Mouse (Mus musculus) adrenal gland, adult 18-20 months (tissue): ENCODE results near the gene Esyt3. TPM values are rescaled to one million over a fixed set of nuclear protein-coding genes. Genes with fewer than 3 reads are reported as not detected.
A peak's percentile ranks its signal among the peaks of the same experiment; 100 is the strongest.

ENCODE experiments used
- DNase-seq, 2 experiments: peaks; one replicate each; pipeline ENCODE4 v3.0.0; 2021 to 2022; ENCODE audit warnings: low spot score in 2 of 2
- total RNA-seq, 2 experiments: library from RNA; stranded (reverse); gene quantifications; 1 replicate in 1 of 2; 2 replicates in 1 of 2; pipeline ENCODE4 v1.2.3; 2021

The Esyt3 gene
- total RNA-seq, 2 experiments from 2014 or later, result 0.36 to 1.3 TPM

DNA sequence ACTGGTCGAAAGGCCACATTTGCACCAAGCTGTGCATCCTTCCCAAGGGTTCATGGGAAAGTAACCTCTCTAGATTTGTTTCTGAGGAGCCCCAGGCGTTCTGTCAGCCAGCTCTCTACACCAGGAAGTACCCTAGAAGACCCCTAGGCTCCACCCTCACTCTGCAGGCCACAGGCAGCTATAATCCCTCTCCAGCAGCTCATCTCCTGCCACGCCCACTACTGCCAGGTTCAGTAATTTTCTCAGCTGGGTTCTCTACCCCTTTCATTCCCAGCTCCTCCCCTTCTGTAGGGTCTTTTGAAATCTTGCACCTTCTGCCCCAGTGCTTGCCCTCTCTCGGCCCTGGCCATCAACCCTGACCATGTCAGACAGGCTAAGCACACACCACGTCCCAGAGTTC lies 2.4 kb downstream of the Esyt3 start:
- DNase-seq, result no peak

DNA sequence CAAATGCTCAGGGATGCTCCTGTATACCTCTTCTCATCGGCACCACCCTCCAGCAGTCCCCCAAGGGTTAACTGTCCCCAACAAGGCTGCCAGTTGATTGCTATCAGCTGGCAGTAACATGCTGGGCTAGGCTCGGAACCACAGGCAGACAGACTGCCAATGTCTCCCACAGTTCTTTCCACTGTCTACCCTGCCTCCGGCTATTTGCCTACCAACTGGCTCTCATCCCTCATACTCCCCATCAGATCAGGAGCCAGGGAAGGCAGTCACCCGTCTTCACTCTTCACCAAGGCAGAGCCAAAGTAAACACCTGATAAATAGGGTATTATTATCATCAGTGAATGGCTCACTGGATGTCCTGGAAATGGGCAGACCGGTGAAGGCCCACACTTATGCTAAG lies 3.6 kb downstream of the Esyt3 start:
- DNase-seq, result no peak

DNA sequence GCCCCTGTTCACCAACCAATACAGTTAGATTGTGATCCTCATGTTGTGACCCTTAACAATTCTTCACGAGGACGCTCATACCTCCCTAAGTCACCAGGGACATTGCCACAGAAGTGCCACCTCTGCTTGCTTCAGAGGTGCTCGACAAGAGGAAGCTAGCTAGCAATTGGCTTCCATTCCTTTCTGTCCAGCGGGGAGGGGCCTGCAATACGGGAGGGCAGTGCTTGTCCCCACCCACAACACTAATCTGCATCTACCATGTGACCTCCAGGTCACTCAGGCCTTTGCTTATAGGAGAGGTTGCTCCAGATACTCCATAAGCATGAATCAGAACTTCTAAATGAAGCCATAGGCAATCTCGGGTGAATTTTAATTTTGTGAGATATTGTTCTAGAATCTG lies 5.0 kb downstream of the Esyt3 start:
- DNase-seq, result no peak

DNA sequence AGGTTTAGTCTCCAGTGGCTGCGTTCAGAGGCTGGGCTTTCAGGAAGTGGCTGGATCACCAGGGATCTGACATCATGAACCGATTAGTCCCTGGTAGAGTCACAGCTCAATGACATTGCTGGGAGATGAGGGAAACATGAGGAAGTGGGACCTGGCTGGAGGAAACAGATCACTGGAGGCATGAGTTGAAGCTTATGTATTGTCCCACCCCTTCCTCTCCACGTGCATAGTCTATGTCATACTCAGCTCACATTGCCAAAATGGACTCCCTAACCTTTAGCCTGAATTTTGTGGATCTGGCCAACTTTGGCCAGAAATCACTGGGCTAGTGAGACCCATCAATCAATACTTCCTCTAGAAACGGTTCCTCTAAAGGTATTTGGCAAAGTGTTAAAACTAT lies 5.4 kb downstream of the Esyt3 start:
- DNase-seq, result no peak

DNA sequence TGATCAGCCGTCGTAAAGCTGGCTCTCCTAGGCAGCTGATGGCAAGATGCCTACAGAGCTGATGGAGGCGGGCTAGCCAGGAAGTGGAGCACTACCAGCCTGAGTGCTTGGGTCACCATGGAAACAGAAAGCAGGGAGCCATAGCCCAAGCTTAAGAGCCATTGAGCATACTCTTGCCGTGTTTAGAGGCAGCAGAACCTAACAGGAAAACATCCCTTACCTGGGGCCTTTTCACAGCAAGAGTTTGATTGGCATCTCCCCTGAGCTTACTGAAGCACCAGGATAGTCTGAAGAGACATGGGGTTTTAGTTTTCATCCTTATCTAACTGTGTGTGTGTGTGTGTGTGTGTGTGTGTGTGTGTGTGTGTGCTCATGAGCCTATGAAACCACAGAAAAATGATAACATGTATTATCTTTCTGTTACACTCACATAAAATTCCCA lies 13.0 kb downstream of the Esyt3 start:
- DNase-seq, result no peak

DNA sequence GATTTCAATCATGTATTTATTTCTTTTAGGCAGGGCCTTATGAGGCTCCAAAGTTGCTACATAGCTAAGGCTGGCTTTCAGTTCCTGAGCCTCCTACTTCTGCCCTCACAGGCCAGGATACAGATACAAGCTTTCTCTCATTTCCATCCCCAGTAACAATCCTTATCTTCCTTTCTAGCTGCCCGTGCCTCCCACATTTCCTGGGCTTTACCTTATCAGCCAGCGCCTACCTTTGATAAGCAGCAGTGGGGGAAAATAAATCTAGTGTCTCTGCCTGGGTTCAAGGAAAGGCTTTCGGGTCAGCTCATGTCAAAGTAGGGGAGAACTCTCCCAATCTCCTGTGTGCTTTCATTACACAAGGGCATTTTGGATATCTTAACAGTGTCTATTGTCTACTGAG lies 16.8 kb downstream of the Esyt3 start:
- no peak for DNase-seq

DNA sequence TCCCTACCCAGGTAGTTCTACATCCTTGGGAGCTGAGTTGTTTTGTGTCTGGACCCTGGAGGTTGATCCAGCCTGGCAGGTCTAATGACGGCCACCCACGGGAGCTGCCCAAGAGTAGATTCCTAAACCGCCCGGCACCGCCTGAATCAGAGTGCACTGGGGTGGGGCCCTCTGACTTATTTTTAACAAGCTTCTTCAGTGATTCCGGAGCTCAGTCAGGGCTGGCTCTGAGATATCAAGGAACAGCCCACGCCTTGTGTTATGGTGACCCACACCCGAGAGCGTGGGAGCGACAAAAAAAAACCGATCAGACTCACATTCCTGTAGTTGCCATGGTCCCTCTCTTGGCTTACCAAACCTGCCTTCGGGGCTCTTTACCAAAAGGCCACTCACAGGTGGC lies 18.2 kb downstream of the Esyt3 start:
- DNase-seq, result no peak

DNA sequence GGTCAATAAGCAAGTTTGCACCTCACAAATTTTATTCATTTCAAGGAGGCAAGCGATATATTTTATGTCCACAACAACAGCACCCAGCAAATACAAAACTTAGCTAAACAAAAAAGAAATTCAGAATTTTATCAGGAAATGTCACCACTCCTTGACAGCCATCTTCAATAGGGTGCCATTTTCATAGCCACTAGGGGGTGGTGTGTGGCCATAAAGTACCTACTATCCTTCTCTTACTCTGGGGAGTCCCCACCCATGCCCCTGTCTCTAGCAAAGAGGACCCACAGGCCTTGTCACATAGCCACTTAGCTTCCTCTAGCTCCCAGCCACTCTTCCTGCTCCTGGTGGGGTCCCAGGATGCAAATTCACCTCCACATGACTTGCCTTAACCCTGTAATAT lies 19.2 kb downstream of the Esyt3 start:
- no peak for DNase-seq

DNA sequence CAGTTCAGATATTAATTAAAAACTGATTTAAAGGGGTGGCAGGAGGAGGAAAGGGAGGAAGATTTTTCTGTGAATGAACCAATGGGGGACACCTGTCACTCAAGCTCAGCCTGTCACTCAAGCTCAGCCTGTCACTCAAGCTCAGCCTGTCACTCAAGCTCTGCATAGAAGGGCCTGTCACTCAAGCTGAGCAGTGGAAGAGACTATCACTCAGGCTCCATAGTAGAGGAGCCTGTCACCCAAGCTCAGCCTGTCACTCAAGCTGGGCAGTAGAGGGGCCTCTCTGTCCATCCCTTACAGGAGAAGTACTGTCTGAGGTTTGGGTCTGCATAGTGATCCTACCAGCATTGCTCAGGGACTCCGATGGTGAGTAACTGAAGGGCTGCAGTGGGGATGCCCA lies 20.1 kb downstream of the Esyt3 start:
- no peak for DNase-seq

DNA sequence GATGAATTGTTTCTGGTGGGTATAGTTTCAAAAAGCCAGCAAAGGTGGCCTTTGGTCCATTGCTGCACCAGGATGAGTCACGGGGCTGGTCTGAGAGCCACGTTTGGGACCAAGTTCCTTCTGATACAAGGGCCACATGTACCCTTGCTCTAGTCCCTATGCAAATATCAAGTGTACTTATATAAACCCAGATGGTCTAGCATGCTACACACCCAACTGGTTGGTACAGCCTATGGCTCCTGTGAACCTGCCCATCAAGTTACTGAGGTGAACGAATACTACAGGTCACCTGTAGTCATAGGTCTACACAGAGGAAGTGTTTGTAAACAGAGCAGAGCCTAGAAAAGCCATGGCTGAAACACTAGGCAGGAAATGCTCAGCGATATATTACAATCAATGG lies 21.8 kb downstream of the Esyt3 start:
- DNase-seq, result no peak

DNA sequence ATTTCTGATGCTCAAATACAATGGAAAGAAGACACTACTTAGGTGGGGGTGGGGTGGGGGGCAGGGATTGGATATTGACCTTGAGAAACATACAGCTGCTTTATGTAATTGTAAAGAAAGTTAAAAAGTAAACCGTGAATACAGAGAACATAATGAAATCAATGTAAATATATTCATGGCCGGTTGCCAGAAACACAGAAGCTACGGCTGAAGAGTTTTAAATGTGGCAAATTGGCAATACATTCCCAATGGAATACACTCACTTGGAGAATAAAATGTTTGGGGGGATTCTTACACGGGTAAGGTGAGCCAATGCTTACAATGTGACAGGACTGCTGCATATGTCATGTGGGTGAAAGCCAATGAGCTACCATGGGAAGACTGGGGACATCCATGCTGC lies 31.5 kb downstream of the Esyt3 start:
- DNase-seq, result no peak

DNA sequence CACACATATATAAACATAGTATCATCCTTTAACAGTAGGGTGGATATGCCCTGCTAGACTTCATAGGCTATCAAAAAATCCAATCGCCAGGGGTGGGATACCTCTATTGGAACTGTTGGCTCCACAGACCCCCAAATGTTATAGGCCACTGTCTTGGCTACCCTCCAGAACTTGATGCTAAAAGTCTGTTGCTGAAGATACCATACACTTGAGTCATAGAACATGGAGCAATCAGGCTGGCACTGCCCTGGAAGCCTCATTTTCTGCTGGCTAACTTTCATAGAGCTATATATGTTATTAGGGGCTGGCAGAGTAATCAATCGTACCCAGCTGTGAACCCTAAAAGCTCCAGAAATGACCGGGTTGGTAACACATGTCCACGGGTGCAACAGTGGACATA lies 32.4 kb downstream of the Esyt3 start:
- DNase-seq, result no peak

DNA sequence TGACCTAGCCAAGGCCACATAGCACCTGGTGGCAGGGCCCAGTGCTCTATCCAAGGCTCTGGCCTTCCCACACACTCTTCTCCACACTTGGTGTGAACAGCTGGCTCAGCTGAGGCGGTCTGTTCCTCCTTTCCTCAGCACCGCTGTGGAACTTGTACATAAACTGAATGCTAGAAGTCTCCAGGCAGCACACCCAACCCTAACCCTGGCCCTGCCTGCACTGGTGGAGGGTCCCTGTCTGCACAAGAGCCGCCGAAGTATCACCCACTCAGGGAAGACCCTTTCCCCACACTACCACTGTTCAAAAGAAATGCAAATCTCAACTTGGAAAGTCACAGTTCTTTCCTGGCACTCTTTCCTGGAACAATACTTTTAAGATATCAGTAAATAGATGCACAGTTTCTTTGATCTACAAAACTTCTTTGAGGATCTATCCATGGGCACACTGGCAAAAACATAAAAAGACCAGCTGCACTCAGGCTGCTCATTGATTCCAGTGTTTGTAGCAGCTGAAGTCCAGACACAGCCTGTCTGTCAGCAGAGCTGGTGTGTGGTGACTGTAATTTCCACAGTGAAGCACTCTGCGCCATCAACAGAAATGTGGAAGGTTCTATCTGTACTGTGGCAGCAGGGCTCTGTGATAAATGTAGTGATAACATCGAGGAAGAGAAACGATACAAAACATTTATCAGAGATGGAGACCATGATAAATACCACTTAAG lies 33.0 kb downstream of the Esyt3 start:
- no peak for DNase-seq

DNA sequence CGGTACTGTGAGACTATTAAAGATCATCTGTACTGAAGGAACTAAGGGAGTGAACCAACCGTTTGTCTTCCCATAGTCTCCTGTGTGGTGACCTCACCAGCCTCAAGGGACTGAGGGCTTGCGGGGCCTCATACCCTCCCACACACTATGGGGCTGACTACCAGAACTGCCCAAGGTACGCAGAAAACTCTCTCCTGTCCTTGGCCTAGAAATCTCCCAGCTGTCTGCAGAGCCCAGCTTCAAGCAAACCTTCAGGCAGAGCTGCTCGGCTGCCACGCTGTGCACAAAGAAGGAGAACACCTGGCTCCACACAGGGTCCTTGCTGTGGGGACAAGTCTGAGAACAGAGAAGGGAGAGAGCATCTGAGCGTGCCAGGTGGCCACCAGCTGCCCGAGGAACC lies 38.4 kb downstream of the Esyt3 start:
- peak in 1 of 2 experiments; percentile 22 for DNase-seq

DNA sequence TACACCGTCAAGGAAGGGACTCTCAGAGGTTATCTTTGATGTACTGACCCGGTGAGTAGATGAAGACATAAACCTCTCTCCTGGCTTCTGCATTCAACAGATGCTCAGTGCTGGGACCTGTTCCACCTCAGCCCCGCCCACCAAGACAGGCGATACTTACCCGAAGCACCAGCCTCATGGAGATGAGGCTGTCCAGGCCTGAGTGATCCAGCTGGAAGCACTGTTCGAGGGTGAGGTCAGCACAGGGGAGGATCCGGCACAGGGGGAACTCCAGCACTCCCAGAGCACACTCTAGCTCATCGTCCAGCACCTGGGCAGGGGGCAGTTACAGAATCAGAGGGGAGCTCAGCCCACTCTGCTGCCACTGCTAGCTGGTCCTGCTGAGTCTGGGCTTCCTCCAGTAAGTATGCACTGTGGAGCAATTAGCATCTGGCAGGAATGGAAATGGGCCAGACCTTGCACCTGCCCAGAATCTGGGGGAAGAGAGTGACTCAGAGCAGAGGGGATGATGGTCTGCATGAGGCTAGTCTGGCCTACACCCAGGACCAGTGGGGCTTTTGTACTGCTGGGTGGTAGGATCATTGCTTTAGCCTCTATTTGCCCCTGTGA lies 38.9 kb downstream of the Esyt3 start:
- peak in 1 of 2 experiments; percentile 16 for DNase-seq

DNA sequence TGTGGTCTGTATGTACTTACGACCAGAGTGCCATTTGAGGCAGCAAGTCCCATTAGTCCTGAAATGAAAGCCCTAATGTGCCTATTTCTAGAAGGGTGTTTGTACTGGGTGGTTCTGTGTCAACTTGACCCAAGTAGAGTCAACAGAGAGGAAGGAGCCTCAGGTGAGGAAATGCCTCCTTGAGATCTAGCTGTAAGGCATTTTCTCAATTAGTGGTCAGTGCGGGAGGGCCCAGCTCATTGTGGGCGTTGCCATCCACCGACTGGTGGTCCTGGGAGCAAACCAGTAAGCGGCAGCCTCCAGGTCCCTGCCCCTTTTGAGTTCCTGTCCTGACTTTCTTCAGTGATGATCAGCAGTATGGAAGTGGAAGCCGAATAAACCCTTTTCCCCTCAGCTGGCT lies 52.1 kb downstream of the Esyt3 start:
- no peak for DNase-seq

DNA sequence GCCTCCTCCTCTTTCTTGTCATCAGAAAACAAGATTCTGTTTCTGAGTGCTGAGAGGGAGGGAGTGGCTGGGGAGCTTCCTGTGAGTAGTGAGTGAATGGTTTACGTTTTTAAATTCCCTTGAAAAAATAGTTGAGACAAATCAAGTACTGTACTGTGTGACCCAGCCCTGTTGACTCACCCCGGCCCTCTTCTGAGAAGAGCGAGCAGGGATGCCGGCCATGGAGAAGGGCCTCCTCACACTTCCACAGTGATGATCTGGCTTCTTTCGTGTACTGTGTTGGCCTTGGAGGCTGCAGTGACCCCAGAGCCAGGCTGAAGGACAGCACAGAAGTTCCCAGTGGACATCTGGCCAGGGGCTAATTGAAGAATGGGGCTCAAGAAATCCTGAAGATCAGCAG lies 54.1 kb downstream of the Esyt3 start:
- DNase-seq, result no peak

Other genes with a start within 250 kb of the Esyt3 start
- 10 to 100 TPM; 15.9 to 24.3 TPM for gene Pik3cb, start 217.9 kb downstream of the Esyt3 start, total RNA-seq
- gene Faiml, start 121.3 kb downstream of the Esyt3 start, total RNA-seq, result not detected
- gene Cep70, start 115.2 kb downstream of the Esyt3 start, total RNA-seq, result 1 to 10 TPM; 5.8 to 8.3 TPM
- 10 to 100 TPM; 59.9 to 92.3 TPM for gene Mras, start 78.8 kb upstream of the Esyt3 start, total RNA-seq
- gene Nme9, start 92.9 kb upstream of the Esyt3 start, total RNA-seq, result not detected
- gene Armc8, start 210.3 kb upstream of the Esyt3 start, total RNA-seq, result 10 to 100 TPM; 19.9 to 26.9 TPM
- 10 to 100 TPM; 10.2 to 14.4 TPM for gene Dbr1, start 217.2 kb upstream of the Esyt3 start, total RNA-seq